24 mouse cellular contexts compared by ENCODE assay signal in the genomic region with DNA sequence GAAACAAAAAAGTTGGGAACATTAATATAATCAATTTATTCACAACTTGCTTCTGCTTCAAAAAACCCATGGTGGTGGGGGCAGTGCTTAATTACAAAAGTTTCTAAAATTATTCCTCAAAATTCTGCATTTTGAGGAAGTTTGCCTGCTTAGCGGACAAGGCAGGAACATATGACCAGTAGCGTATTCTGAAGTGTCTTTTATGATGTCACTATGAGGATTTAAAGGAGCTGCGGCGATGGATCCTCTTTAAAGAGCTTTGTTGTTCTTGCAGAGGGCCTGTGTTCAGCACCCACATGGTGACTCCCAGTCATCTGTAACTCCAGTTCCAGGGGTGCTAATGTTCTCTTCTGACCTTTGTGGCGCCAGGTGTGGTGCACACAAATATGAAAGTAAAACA. TPM values are rescaled to one million over a fixed set of nuclear protein-coding genes. Genes with fewer than 3 reads are reported as not detected.
A peak's percentile ranks its signal among the peaks of the same experiment; 100 is the strongest.
DNase-seq lines count a peak whose midpoint lies in the region; ATAC-seq lines count a peak whose summit lies in the region.
"Had no signal": no experiment of that assay in that cellular context is flagged by ENCODE, and none has a peak within 500 bp of the region (broad histone marks: within the 10 kb centered on the region; RNA-seq: fewer than 3 reads in every experiment).

No protein-coding gene starts in this region.

- peak; percentile 53 for ATAC-seq in granulocyte monocyte progenitor cell, adult 5-6 weeks (replicated peaks; ENCODE audit: poor library complexity, severe bottlenecking)
- 0 out of 2 replicates have a peak, but pooled peaks have one; percentile 27 for ATAC-seq in megakaryocyte, adult 5-6 weeks (ENCODE audit: poor library complexity, severe bottlenecking)
- ATAC-seq in monocyte, adult 5-6 weeks (replicated peaks; ENCODE audit: insufficient number of reproducible peaks, low FRiP score, low TSS enrichment, poor library complexity, severe bottlenecking), result 0 out of 2 replicates have a peak, but pooled peaks have one; percentile 76
- ATAC-seq in frontal cortex, adult (ENCODE audit: low TSS enrichment), result no peak
- ATAC-seq: activated CD4-positive, CD25-positive, alpha-beta regulatory T cell, adult 4 months; forebrain, embryonic 14.5 days; forebrain, embryonic 16.5 days had no signal

- peak; percentile 23 for DNase-seq in lung, postnatal 36 days
- no peak for DNase-seq in lung, postnatal 4 days
- DNase-seq in T-cell, adult 2 months (ENCODE audit: low spot score), result no peak
- DNase-seq in frontal cortex, postnatal 25 days (ENCODE audit: low spot score in 2 of 2), result no peak
- DNase-seq: adrenal gland, adult 8-10 months; adrenal gland, postnatal 14 days; adrenal gland, postnatal 36 days; cerebellum, adult 11 months; cerebellum, adult 18-20 months; cerebellum, adult 8-10 months; cerebellum, adult 9-11 months; cerebellum, postnatal 14 days; cerebellum, postnatal 36 days; embryo, embryonic 11 days had no signal

RNA-seq across cellular contexts. Expression of a gene that starts 6.1 kb away (rescaled TPM):
- total RNA-seq in granulocyte monocyte progenitor cell, adult 5-6 weeks (2014; fragmentation: Nextera tagmentation), result 5.4 and 14.1 TPM in 2 replicates
- total RNA-seq in granulocyte monocyte progenitor cell, adult 5-6 weeks (2017), result 20.0 and 21.1 TPM in 2 replicates
- 24.7 and 31.5 TPM in 2 replicates for total RNA-seq in megakaryocyte, adult 5-6 weeks (2015)
- total RNA-seq in megakaryocyte, adult 5-6 weeks (2017), result 19.4 and 23.0 TPM in 2 replicates
- total RNA-seq in monocyte, adult 5-6 weeks (2017), result 6.1 to 12.5 TPM (median 7.5 TPM) in 3 replicates

RNA-seq across cellular contexts. Expression of a gene that starts 16.0 kb away (rescaled TPM):
- not detected in 2 replicates for total RNA-seq in granulocyte monocyte progenitor cell, adult 5-6 weeks (2014; fragmentation: Nextera tagmentation)
- not detected in 2 replicates for total RNA-seq in granulocyte monocyte progenitor cell, adult 5-6 weeks (2017)
- total RNA-seq in megakaryocyte, adult 5-6 weeks (2015), result not detected in 2 replicates
- 0.16 and 0.44 TPM in 2 replicates for total RNA-seq in megakaryocyte, adult 5-6 weeks (2017)
- 1.7 to 3.6 TPM in 2 of 3 replicates, not detected in the other for total RNA-seq in monocyte, adult 5-6 weeks (2017)

RNA-seq across cellular contexts. Expression of a gene that starts 37.6 kb away (rescaled TPM):
- 413 and 551 TPM in 2 replicates for total RNA-seq in granulocyte monocyte progenitor cell, adult 5-6 weeks (2014; fragmentation: Nextera tagmentation)
- total RNA-seq in granulocyte monocyte progenitor cell, adult 5-6 weeks (2017), result 97.5 and 99.2 TPM in 2 replicates
- 702 and 742 TPM in 2 replicates for total RNA-seq in megakaryocyte, adult 5-6 weeks (2015)
- total RNA-seq in megakaryocyte, adult 5-6 weeks (2017), result 316 and 332 TPM in 2 replicates
- 334 to 441 TPM (median 351 TPM) in 3 replicates for total RNA-seq in monocyte, adult 5-6 weeks (2017)

RNA-seq across cellular contexts. Expression of a gene that starts 58.0 kb away (rescaled TPM):
- not detected in 2 replicates for total RNA-seq in granulocyte monocyte progenitor cell, adult 5-6 weeks (2014; fragmentation: Nextera tagmentation)
- not detected in 2 replicates for total RNA-seq in granulocyte monocyte progenitor cell, adult 5-6 weeks (2017)
- 0.07 TPM in 2 replicates for total RNA-seq in megakaryocyte, adult 5-6 weeks (2015)
- total RNA-seq in megakaryocyte, adult 5-6 weeks (2017), result 0.45 TPM in 1 of 2 replicates, not detected in the other
- total RNA-seq in monocyte, adult 5-6 weeks (2017), result 0.29 TPM in 1 of 3 replicates, not detected in the others
- total RNA-seq: common myeloid progenitor, adult 5-6 weeks; ES-E14; MEL had no signal
